Mouse (Mus musculus) right cerebral cortex, postnatal 25 days (tissue): ENCODE measurements around the gene Hypk.

Source experiments
- DNase-seq: peaks from one replicate; pipeline ENCODE4 v3.0.0; 2022

The Hypk gene

DNA sequence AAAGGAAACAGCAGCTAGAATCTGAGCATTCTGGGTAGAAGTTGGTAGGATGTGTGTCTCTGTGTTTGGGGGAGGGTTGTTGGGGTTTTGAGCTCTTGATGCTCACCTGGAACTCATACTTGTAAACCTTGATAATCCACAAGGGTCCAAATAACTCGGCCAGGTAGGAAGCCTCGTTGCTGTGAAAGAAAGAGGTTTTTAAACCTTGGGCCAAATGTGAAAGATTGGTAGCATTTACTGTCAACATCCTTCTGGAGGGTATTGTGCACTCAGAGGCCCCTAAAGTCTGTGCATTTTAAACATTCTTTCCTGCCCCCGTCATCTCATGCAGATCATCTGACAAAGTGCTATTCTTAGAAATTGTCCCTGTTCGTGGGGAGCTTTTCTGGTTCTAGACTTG lies at the start of gene Hypk:
Gene Hypk, plus strand, starts transcription at position 301 of the 400 bp plus-strand sequence.
- DNase-seq = no peak

DNA sequence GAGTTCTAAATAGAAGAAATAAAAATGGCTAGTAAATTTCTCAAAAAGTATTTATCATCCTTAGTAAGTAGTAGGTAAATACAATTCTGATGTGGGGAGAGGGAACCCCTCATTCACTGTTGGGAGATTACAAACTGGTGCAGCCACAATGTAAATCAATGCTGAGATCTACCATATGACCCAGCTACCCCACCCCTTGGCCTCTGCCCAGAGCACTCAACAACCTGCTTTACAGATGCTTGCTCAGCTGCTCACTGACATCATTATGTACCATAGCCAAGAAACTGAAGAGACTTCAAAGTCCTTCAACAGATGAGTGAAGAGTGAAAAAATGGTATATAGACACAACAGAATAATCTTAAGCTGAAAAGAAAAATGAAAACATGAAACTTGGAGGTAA lies 49.8 kb upstream of the Hypk start:
- no peak for DNase-seq

DNA sequence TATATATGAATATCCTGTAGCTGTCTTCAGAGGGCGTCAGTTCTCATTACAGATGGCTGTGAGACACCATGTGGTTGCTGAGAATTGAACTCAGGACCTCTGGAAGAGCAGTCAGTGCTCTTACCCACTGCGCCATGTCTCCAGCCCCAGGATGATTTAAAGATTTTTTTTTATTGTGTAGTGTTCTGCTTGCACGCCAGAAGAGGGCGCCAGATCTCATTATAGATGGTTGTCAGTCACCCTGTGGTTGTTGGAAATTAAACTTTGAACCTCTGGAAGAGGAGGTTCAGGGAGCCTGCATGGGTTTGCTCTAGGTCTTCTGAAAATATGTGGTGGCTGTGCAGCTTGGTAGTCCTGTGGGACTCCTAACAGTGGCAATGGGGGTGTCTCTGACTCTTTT lies 44.9 kb upstream of the Hypk start:
- no peak for DNase-seq

GRCm38 (mm10) chr2:121412843-121413386 lies 40.2 kb upstream of the Hypk start:
- no peak for DNase-seq

- DNase-seq = peak; percentile 98
These were observed 39.6 kb upstream of the Hypk start, which contains the start of the genes Pdia3 and Catsper2 for GRCm38 (mm10) chr2:121413387-121414042. Pdia3 (plus strand) TSS chr2:121413775. Catsper2 (minus strand) TSS chr2:121413792.

DNA sequence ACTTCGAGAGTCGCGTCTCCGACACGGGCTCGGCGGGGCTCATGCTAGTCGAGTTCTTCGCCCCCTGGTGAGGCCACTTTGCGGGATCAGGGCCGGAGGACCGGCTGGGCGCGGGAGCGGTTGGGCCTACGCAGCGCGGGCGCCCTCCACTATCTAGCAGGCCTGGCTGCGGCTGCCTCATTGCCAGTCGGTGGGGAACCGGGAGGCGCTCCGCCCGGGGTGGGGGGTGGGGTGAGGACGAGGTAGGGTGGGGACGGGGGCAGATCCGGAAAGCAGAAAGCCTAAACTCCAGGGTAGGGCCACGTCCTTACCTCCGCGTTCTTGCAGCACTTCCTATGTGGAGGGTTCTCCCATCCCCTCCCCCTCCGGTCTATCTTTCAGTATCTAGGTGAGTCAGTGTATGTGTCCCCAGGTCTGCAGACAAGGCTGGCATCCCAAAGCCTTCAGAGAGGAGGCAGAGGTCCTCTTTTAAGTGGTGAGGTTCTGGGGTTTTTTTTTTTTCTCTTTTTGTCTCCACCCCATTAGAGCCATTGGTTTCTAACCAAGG lies 38.9 kb upstream of the Hypk start:
- DNase-seq = no peak

GRCm38 (mm10) chr2:121415103-121415502 lies 38.0 kb upstream of the Hypk start:
- DNase-seq = no peak

GRCm38 (mm10) chr2:121415591-121415990 lies 37.5 kb upstream of the Hypk start:
- no peak for DNase-seq

- DNase-seq = no peak
These were observed 36.7 kb upstream of the Hypk start for GRCm38 (mm10) chr2:121416356-121416755.

DNA sequence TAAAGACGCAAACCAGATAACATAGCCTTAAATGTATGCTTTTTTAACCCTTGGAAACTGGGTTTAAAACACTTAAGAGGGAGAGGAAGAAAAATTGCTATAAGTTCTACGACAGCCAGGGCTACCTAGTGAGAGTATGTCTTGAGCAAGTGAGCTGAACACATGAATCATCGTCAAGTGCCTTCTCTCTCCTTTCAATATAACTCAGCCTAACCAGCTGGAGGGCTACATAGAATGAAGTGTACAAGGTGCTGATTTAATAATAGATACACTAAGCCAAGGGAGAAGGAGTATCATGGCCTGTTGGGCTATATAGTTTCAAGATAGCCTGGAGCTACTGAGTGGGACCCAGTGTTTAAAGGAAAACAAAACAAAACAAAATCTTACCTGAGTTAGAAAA lies 34.6 kb upstream of the Hypk start:
- no peak for DNase-seq

- DNase-seq = no peak
These were observed 29.9 kb upstream of the Hypk start for GRCm38 (mm10) chr2:121423166-121423565.

GRCm38 (mm10) chr2:121425890-121426289 lies 27.2 kb upstream of the Hypk start:
- no peak for DNase-seq

DNA sequence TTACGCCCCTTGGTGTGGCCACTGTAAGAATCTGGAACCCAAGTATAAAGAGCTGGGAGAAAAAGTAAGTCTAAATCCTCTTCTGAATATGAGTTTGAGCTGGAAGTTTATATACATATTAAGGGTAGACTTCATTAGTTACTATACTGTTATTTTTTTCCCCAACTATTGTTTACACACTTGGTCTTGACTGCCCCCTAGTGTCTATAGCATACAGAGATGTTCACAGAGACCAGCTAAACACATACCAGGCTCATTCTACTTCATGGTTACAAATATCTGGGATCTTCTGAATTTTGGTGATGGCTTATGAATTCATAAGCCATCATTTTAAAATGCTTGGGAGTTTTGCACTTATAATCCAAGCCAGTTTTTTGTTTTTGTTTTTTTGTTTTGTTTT lies 18.2 kb upstream of the Hypk start:
- no peak for DNase-seq

DNA sequence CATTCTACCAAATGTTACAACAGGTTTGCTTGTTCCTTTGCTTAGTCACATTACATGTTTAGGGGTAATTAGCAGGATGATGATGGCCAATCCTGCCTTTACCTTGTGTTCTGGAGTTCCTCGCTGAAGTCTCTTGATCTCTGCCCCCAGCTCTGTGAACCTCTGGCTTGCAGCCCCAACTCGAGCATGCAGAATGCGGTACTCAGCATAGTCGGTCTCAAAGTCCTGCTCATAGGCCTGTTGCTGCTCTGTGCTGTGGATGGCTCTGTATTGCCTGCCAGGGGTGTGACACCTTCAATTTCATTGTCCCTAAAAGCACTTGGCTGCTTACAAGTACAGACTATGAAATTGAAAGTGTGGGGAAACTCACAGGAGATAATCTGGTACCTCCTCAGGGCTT lies 13.3 kb upstream of the Hypk start:
- no peak for DNase-seq

- DNase-seq = no peak
These were observed 12.1 kb upstream of the Hypk start for GRCm38 (mm10) chr2:121440834-121441605.

GRCm38 (mm10) chr2:121441800-121442199 lies 11.3 kb upstream of the Hypk start:
- no peak for DNase-seq

DNA sequence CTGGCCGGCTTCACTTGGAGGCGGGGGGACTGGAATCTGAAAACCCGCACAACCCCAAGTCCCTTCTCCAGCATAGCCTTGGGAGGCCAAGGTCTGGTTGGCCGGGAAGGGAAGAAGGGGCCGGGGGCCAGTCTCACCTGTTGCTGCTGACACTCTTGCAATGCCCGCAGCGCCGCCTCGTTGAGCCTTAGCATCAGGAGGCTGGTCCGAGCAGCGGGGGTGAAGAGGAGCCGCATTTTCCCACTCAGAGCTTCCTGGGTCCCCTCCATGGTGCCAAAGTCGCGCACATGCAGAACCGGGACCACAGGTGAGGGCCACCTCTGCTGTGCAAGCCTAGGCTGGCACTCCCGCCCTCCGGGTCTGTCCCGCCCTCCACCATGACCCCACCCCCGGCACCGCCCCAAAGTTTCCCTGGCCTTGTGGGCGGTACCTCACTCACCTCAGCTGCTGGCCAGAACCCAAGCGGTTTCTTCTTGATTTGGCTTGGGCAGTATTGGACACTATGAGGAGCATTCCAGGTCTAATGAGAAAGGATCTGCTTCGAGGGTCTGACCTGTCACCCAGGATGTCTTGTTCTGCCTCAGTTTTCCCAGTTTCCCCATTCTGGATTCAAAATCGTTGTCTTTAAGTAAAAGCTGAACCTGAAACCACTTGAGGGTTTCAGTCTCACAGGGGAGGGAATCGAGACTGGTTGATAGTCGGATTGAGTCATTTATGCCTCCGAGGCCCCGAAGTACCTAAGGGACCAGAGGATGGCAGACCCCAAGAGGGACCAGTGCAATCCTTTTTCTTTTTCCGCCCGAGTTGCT lies 10.6 kb upstream of the Hypk start:
- DNase-seq = no peak

DNA sequence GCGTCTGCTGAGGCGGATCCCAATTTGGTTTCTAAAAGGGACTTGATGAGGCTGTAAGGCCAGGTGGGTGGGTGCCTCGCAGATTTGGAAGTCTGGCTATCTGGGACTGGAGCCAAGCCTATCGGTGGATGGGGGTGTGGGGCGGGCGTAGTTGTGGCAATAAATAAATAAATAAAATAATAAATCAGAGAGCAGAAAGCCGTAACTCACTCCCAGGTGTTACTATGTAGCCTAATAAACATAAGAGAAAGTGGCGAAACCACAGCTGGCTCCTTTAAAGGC lies 10.1 kb upstream of the Hypk start:
- DNase-seq = no peak

- DNase-seq = no peak
These were observed 8.9 kb upstream of the Hypk start, which contains the start of gene Ell3 for GRCm38 (mm10) chr2:121444178-121444577. Ell3 (minus strand) TSS chr2:121444278.

GRCm38 (mm10) chr2:121445117-121445516 lies 8.0 kb upstream of the Hypk start:
- no peak for DNase-seq

DNA sequence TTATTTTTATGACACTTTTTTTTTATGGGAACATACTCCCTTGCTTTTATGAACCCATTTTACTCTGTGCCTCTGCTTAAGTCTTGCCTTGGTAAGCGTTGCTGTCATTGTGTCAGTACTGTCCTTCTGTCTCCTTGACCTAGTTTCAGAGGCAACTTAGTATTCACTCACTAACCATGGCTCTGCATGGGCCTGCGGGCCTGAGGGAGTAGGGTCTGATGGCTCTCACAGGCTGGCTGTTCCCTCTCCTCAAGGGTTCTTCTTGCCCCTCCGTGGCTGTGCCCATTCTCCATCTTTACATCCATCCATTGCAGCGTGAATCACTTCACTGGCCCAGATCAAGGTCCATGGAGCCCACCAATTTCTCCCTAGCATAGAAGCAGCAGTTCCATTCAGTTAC lies 6.6 kb upstream of the Hypk start:
- DNase-seq = no peak

GRCm38 (mm10) chr2:121447006-121447405 lies 6.1 kb upstream of the Hypk start:
- no peak for DNase-seq

DNA sequence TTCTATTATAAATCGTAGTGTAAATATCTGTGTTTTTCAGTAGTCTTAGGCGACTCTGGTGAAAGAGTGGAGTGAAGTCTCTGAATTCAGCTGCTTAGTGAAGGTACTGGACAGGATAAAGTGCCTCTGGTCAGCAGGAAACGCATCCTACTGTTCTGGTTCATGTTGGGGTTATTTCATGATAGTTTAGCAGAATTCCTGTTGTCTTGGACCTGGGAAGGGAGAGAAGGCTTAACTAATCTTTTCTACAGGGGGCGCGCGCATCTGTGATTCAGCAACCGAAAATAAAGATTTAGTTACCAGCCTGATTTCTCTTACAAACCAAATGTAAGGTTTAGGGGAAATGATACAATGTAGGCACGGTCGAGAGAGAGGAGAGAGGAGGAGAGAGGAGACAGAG lies 5.0 kb upstream of the Hypk start:
- no peak for DNase-seq
